Mouse (Mus musculus): Measurements from ENCODE around the gene Tmem132e.

GRCm38 (mm10) chr11:82452516-82452915, 63.8 kb downstream of the Tmem132e start:
- TF ChIP-seq GATA1 (IDR thresholded peaks at IDR 0.05; ENCODE audit: borderline replicate concordance, low read length) (no peak), FLI1 (IDR thresholded peaks at IDR 0.05; ENCODE audit: low read length) (no peak)

Measured in megakaryocyte, embryonic 14.5 days (primary cell).